Mouse (Mus musculus) midbrain, postnatal 0 days (tissue): ENCODE measurements around the gene Egfem1. TPM values are rescaled to one million over a fixed set of nuclear protein-coding genes. Genes with fewer than 3 reads are reported as not detected.

Source experiments
- ATAC-seq: fragments of 200-750 bp; cut with Nextera tagmentation; 2 replicates; pipeline ENCODE4 v1.8.0; 2017; ENCODE audit warnings: moderate number of reproducible peaks, mild to moderate bottlenecking, moderate TSS enrichment, moderate library complexity; ENCODE audit not compliant: low FRiP score
- DNase-seq: peaks from one replicate; pipeline ENCODE4 v3.0.0-alpha.2; 2015; ENCODE audit warnings: low spot score
- H3K27ac ChIP-seq: fragments of 300-500 bp; sonication (generic); 2 replicates; pipeline ENCODE4 v1.5.1; 2014; ENCODE audit warnings: low read depth, mild to moderate bottlenecking, low read length, mixed read lengths
- H3K27me3 ChIP-seq: fragments of 300-500 bp; sonication (generic); 2 replicates; pipeline ENCODE4 v1.6.1; 2014; ENCODE audit warnings: low read length, control low read depth, mixed read lengths; ENCODE audit not compliant: insufficient read depth
- H3K36me3 ChIP-seq: fragments of 300-500 bp; sonication (generic); 2 replicates; pipeline ENCODE4 v1.6.1; 2014; ENCODE audit warnings: low read length, control low read depth, mixed read lengths; ENCODE audit not compliant: insufficient read depth
- H3K4me1 ChIP-seq: fragments of 300-500 bp; sonication (generic); 2 replicates; pipeline ENCODE4 v1.6.1; 2014; ENCODE audit warnings: mild to moderate bottlenecking, control low read depth, antibody characterized with exemption, low read length, mixed read lengths; ENCODE audit not compliant: insufficient read depth
- H3K4me2 ChIP-seq: fragments of 300-500 bp; sonication (generic); 2 replicates; pipeline ENCODE4 v1.6.1; 2014; ENCODE audit warnings: low read depth, mild to moderate bottlenecking, low read length, mixed read lengths; ENCODE audit not compliant: poor library complexity, severe bottlenecking
- H3K4me3 ChIP-seq: fragments of 300-500 bp; sonication (generic); 2 replicates; pipeline ENCODE4 v1.5.1; 2014; ENCODE audit warnings: low read depth, mild to moderate bottlenecking, low read length, moderate library complexity
- H3K9ac ChIP-seq: fragments of 300-500 bp; sonication (generic); replicated peaks from 2 replicates; pipeline ENCODE4 v1.6.1; 2014; ENCODE audit warnings: mild to moderate bottlenecking, low read length, moderate library complexity, mixed read lengths; ENCODE audit not compliant: poor library complexity, severe bottlenecking
- H3K9me3 ChIP-seq: fragments of 300-500 bp; sonication (generic); 2 replicates; pipeline ENCODE4 v1.6.1; 2016; ENCODE audit warnings: low read length, control low read depth
- CTCF ChIP-seq: IDR thresholded peaks from 2 replicates; pipeline ENCODE4 v1.5.1; 2016; ENCODE audit warnings: antibody characterized with exemption, mild to moderate bottlenecking
- WGBS: fragments of 180-500 bp; shearing (Covaris S2); extraction: QIAGEN DNeasy Blood & Tissue Kit; methylation state at CpG from one replicate; pipeline ENCODE4 v1.1.7; 2014; 5-methylcytosine and 5-hydroxymethylcytosine counted together
- polyA plus RNA-seq: library from polyadenylated mRNA; unstranded; fragments of >200 nt; fragmentation: Nextera tagmentation; extraction: Ambion mirVana; gene quantifications from 2 replicates; pipeline ENCODE4 v1.2.1, GENCODE M21; 2015
- total RNA-seq: library from RNA; depleted of rRNA; stranded (reverse); fragments of >200 nt; gene quantifications from 2 replicates; pipeline ENCODE4 v1.2.3, GENCODE M21; 2014

The Egfem1 gene
- total and polyA plus RNA-seq, 2 experiments from 2014 or later: 5.2 to 12.5 TPM

GRCm38 (mm10) chr3:29444661-29445060 is 362.8 kb downstream of the Egfem1 start:
- H3K9me3 ChIP-seq: no peaks in the 10 kb centered on the region
- no peak for ATAC-seq
- 53% methylated on average over 5 of the region's 5 CpGs for WGBS
- no peaks in the 10 kb centered on the region for H3K27me3 ChIP-seq
- H3K4me2 ChIP-seq: no peak overlapping the region
- no peak overlapping the region for H3K4me3 ChIP-seq
- TF ChIP-seq CTCF: no peak
- no peaks in the 10 kb centered on the region for H3K4me1 ChIP-seq
- no peak overlapping the region for H3K27ac ChIP-seq
- H3K9ac ChIP-seq: no peak overlapping the region
- H3K36me3 ChIP-seq: no peaks in the 10 kb centered on the region
- DNase-seq: peak; percentile 45

- no peak for TF ChIP-seq CTCF
- Histone ChIP-seq H3K4me3 (no peak overlapping the region), H3K9me3 (no peaks in the 10 kb centered on the region), H3K4me1 (no peaks in the 10 kb centered on the region), H3K9ac (no peak overlapping the region), H3K27me3 (no peaks in the 10 kb centered on the region), H3K36me3 (no peaks in the 10 kb centered on the region), H3K27ac (no peak overlapping the region), H3K4me2 (no peak overlapping the region)
- no peak for ATAC-seq
- no peak for DNase-seq
- WGBS: 69% methylated on average over 3 of the region's 3 CpGs
Observed at GRCm38 (mm10) chr3:29446081-29446480, 364.3 kb downstream of the Egfem1 start.

- no peak for DNase-seq
- no peak overlapping the region for H3K4me2 ChIP-seq
- WGBS: 55% methylated on average over 5 of the region's 5 CpGs
- H3K36me3 ChIP-seq: no peaks in the 10 kb centered on the region
- H3K4me3 ChIP-seq: no peak overlapping the region
- no peak overlapping the region for H3K27ac ChIP-seq
- no peaks in the 10 kb centered on the region for H3K27me3 ChIP-seq
- TF ChIP-seq CTCF: no peak
- no peaks in the 10 kb centered on the region for H3K4me1 ChIP-seq
- no peaks in the 10 kb centered on the region for H3K9me3 ChIP-seq
- ATAC-seq: no peak
- no peak overlapping the region for H3K9ac ChIP-seq
Observed at GRCm38 (mm10) chr3:29448829-29449406, 367.1 kb downstream of the Egfem1 start.

- Histone ChIP-seq H3K4me3 (no peak overlapping the region), H3K9ac (no peak overlapping the region), H3K27me3 (no peaks in the 10 kb centered on the region), H3K27ac (no peak overlapping the region), H3K4me2 (no peak overlapping the region), H3K4me1 (no peaks in the 10 kb centered on the region), H3K9me3 (no peaks in the 10 kb centered on the region), H3K36me3 (no peaks in the 10 kb centered on the region)
- DNase-seq (no peak), ATAC-seq (no peak)
- 87% methylated on average over 2 of the region's 2 CpGs for WGBS
- TF ChIP-seq CTCF: no peak
Observed at GRCm38 (mm10) chr3:29498211-29498610, 416.4 kb downstream of the Egfem1 start.

GRCm38 (mm10) chr3:29499188-29499587 is 417.4 kb downstream of the Egfem1 start:
- H3K4me2 ChIP-seq: no peak overlapping the region
- no peak for DNase-seq
- H3K9ac ChIP-seq: no peak overlapping the region; the same call in 1 of the 2 replicates
- 53% methylated on average over 6 of the region's 6 CpGs for WGBS
- H3K27me3 ChIP-seq: no peaks in the 10 kb centered on the region
- H3K27ac ChIP-seq: no peak overlapping the region
- TF ChIP-seq CTCF: no peak
- no peaks in the 10 kb centered on the region for H3K9me3 ChIP-seq
- H3K4me3 ChIP-seq: no peak overlapping the region
- no peaks in the 10 kb centered on the region for H3K36me3 ChIP-seq
- no peaks in the 10 kb centered on the region for H3K4me1 ChIP-seq
- ATAC-seq: no peak

GRCm38 (mm10) chr3:29525298-29525962 is 443.6 kb downstream of the Egfem1 start:
- H3K27ac ChIP-seq: no peak overlapping the region
- TF ChIP-seq CTCF: no peak
- no peaks in the 10 kb centered on the region for H3K27me3 ChIP-seq
- DNase-seq (peak; percentile 23), ATAC-seq (no peak)
- no peaks in the 10 kb centered on the region for H3K9me3 ChIP-seq
- H3K36me3 ChIP-seq: no peaks in the 10 kb centered on the region
- no peak overlapping the region for H3K9ac ChIP-seq
- no peak overlapping the region for H3K4me3 ChIP-seq
- WGBS: 80% methylated on average over 11 of the region's 11 CpGs
- H3K4me2 ChIP-seq: no peak overlapping the region
- H3K4me1 ChIP-seq: no peaks in the 10 kb centered on the region
